Mouse (Mus musculus) forebrain, embryonic 11.5 days (tissue): Measurements from ENCODE around the gene Prdm5. TPM values are rescaled to one million over a fixed set of nuclear protein-coding genes. Genes with fewer than 3 reads are reported as not detected.

Experiments
- ATAC-seq: fragments of 200-750 bp; cut with Nextera tagmentation; replicated peaks from 2 replicates; pipeline ENCODE4 v1.8.0; 2017; ENCODE audit warnings: moderate TSS enrichment; ENCODE audit not compliant: low FRiP score
- DNase-seq: peaks from one replicate; pipeline ENCODE4 v3.0.0-alpha.2; 2017; ENCODE audit warnings: low spot score
- H3K27ac ChIP-seq: fragments of 300-500 bp; sonication (generic); 2 replicates; pipeline ENCODE4 v1.5.1; 2014; ENCODE audit warnings: low read depth, low read length
- H3K27me3 ChIP-seq: fragments of 300-500 bp; sonication (generic); 2 replicates; pipeline ENCODE4 v1.6.1; 2014; ENCODE audit warnings: mild to moderate bottlenecking, low read length, mixed read lengths; ENCODE audit not compliant: control insufficient read depth, insufficient read depth
- H3K36me3 ChIP-seq: fragments of 300-500 bp; sonication (generic); 2 replicates; pipeline ENCODE4 v1.6.1; 2014; ENCODE audit warnings: mild to moderate bottlenecking, low read length, moderate library complexity, mixed read lengths; ENCODE audit not compliant: control insufficient read depth, insufficient read depth
- H3K4me1 ChIP-seq: fragments of 300-500 bp; sonication (generic); replicated peaks from 2 replicates; pipeline ENCODE4 v1.6.1; 2014; ENCODE audit warnings: low read length, mixed read lengths; ENCODE audit not compliant: control insufficient read depth, insufficient read depth
- H3K4me2 ChIP-seq: fragments of 300-500 bp; sonication (generic); 2 replicates; pipeline ENCODE4 v1.6.1; 2014; ENCODE audit warnings: low read depth, mild to moderate bottlenecking, low read length, moderate library complexity, mixed read lengths; ENCODE audit not compliant: severe bottlenecking
- H3K4me3 ChIP-seq: fragments of 300-500 bp; sonication (generic); 2 replicates; pipeline ENCODE4 v1.5.1; 2014; ENCODE audit warnings: low read depth, low read length
- H3K9ac ChIP-seq: fragments of 300-500 bp; sonication (generic); 2 replicates; pipeline ENCODE4 v1.6.1; 2014; ENCODE audit warnings: low read length
- H3K9me3 ChIP-seq: fragments of 300-500 bp; sonication (generic); 2 replicates; pipeline ENCODE4 v1.6.1; 2016; ENCODE audit warnings: low read length, mixed read lengths; ENCODE audit not compliant: control insufficient read depth
- WGBS: fragments of 180-500 bp; shearing (Covaris S2); extraction: QIAGEN DNeasy Blood & Tissue Kit; methylation state at CpG from one replicate; pipeline ENCODE4 v1.1.7; 2014; 5-methylcytosine and 5-hydroxymethylcytosine counted together
- polyA plus RNA-seq: library from polyadenylated mRNA; unstranded; fragments of >200 nt; fragmentation: Nextera tagmentation; extraction: Ambion mirVana; gene quantifications from 2 replicates; pipeline ENCODE4 v1.2.1, GENCODE M21; 2014

Prdm5 gene
- polyA plus RNA-seq, 1 experiment from 2014 or later = 15.2 TPM

GRCm38 (mm10) chr6:65765057-65765456 is 13.7 kb upstream of the Prdm5 start:
- Histone ChIP-seq H3K9me3 (no peaks in the 10 kb centered on the region), H3K36me3 (no peaks in the 10 kb centered on the region), H3K4me2 (no peak overlapping the region), H3K9ac (no peak overlapping the region), H3K4me3 (no peak overlapping the region), H3K27ac (no peak overlapping the region), H3K27me3 (no peaks in the 10 kb centered on the region), H3K4me1 (no peaks in the 10 kb centered on the region)
- DNase-seq (no peak), ATAC-seq (0 out of 2 replicates have a peak, but pooled peaks have one; percentile 22)
- 20% methylated on average over 8 of the region's 8 CpGs for WGBS

GRCm38 (mm10) chr6:65765752-65766397 is 12.9 kb upstream of the Prdm5 start:
- Histone ChIP-seq H3K9me3 (no peaks in the 10 kb centered on the region), H3K27ac (no peak overlapping the region), H3K4me2 (no peak overlapping the region), H3K4me1 (no peaks in the 10 kb centered on the region), H3K27me3 (no peaks in the 10 kb centered on the region), H3K4me3 (no peak overlapping the region), H3K9ac (no peak overlapping the region), H3K36me3 (no peaks in the 10 kb centered on the region)
- ATAC-seq (0 out of 2 replicates have a peak, but pooled peaks have one; percentile 12), DNase-seq (no peak)
- 85% methylated on average over 13 of the region's 13 CpGs for WGBS

GRCm38 (mm10) chr6:65767911-65768310 is 10.9 kb upstream of the Prdm5 start:
- Histone ChIP-seq H3K9me3 (no peaks in the 10 kb centered on the region), H3K9ac (no peak overlapping the region), H3K4me1 (no peaks in the 10 kb centered on the region), H3K4me3 (no peak overlapping the region), H3K36me3 (no peaks in the 10 kb centered on the region), H3K27me3 (no peaks in the 10 kb centered on the region), H3K4me2 (no peak overlapping the region), H3K27ac (no peak overlapping the region)
- ATAC-seq (no peak; the same call in 1 of the 2 replicates), DNase-seq (no peak)
- WGBS = 85% methylated on average over 5 of the region's 5 CpGs

- ATAC-seq = no peak
- H3K36me3 ChIP-seq = no peaks in the 10 kb centered on the region
- WGBS = 89% methylated on average over 4 of the region's 4 CpGs
- no peak overlapping the region for H3K4me2 ChIP-seq
- no peaks in the 10 kb centered on the region for H3K9me3 ChIP-seq
- no peak overlapping the region for H3K9ac ChIP-seq
- DNase-seq = no peak
- no peaks in the 10 kb centered on the region for H3K27me3 ChIP-seq
- H3K4me3 ChIP-seq = no peak overlapping the region
- no peaks in the 10 kb centered on the region for H3K4me1 ChIP-seq
- no peak overlapping the region for H3K27ac ChIP-seq
Measured at GRCm38 (mm10) chr6:65773566-65773965, 5.2 kb upstream of the Prdm5 start.

GRCm38 (mm10) chr6:65779689-65780233 is 973 bp downstream of the Prdm5 start:
- H3K27ac ChIP-seq = no peak overlapping the region
- ATAC-seq (no peak), DNase-seq (no peak)
- H3K9ac ChIP-seq = peak overlapping the region; percentile 80
- H3K27me3 ChIP-seq = no peaks in the 10 kb centered on the region
- H3K4me3 ChIP-seq = peak overlapping the region; percentile 50; the same call in 1 of the 2 replicates
- WGBS = 87% methylated on average over 4 of the region's 4 CpGs
- H3K9me3 ChIP-seq = no peaks in the 10 kb centered on the region
- peak overlapping the region; percentile 67 for H3K4me2 ChIP-seq
- no peaks in the 10 kb centered on the region for H3K36me3 ChIP-seq
- no peaks in the 10 kb centered on the region; the same call in 1 of the 2 replicates for H3K4me1 ChIP-seq

- Histone ChIP-seq H3K27ac (no peak overlapping the region), H3K36me3 (no peaks in the 10 kb centered on the region), H3K9me3 (no peaks in the 10 kb centered on the region), H3K4me2 (no peak overlapping the region), H3K27me3 (no peaks in the 10 kb centered on the region), H3K4me1 (no peaks in the 10 kb centered on the region; the same call in 1 of the 2 replicates), H3K4me3 (no peak overlapping the region), H3K9ac (no peak overlapping the region)
- ATAC-seq (no peak), DNase-seq (no peak)
- WGBS = 91% methylated on average over 7 of the region's 7 CpGs
Measured at GRCm38 (mm10) chr6:65781441-65781840, 2.7 kb downstream of the Prdm5 start.

GRCm38 (mm10) chr6:65783670-65784069 is 4.9 kb downstream of the Prdm5 start:
- no peaks in the 10 kb centered on the region; the same call in 1 of the 2 replicates for H3K4me1 ChIP-seq
- H3K27me3 ChIP-seq = no peaks in the 10 kb centered on the region
- WGBS = 88% methylated on average over 1 of the region's 1 CpGs
- DNase-seq = no peak
- H3K4me3 ChIP-seq = no peak overlapping the region
- no peak overlapping the region for H3K9ac ChIP-seq
- no peak overlapping the region for H3K27ac ChIP-seq
- no peaks in the 10 kb centered on the region for H3K36me3 ChIP-seq
- ATAC-seq = no peak
- no peaks in the 10 kb centered on the region for H3K9me3 ChIP-seq
- H3K4me2 ChIP-seq = no peak overlapping the region

- Histone ChIP-seq H3K27me3 (no peaks in the 10 kb centered on the region), H3K9me3 (no peaks in the 10 kb centered on the region), H3K4me3 (no peak overlapping the region), H3K4me1 (no peaks in the 10 kb centered on the region), H3K27ac (no peak overlapping the region), H3K4me2 (no peak overlapping the region), H3K36me3 (no peaks in the 10 kb centered on the region), H3K9ac (no peak overlapping the region)
- ATAC-seq (no peak), DNase-seq (no peak)
- 81% methylated on average over 2 of the region's 2 CpGs for WGBS
Measured at GRCm38 (mm10) chr6:65792923-65793322, 14.1 kb downstream of the Prdm5 start.

GRCm38 (mm10) chr6:65796552-65796951 is 17.8 kb downstream of the Prdm5 start:
- H3K4me3 ChIP-seq = no peak overlapping the region
- ATAC-seq (no peak), DNase-seq (no peak)
- H3K4me2 ChIP-seq = no peak overlapping the region
- 78% methylated on average over 3 of the region's 3 CpGs for WGBS
- no peaks in the 10 kb centered on the region for H3K4me1 ChIP-seq
- H3K27me3 ChIP-seq = no peaks in the 10 kb centered on the region
- H3K9me3 ChIP-seq = no peaks in the 10 kb centered on the region
- H3K9ac ChIP-seq = no peak overlapping the region
- H3K27ac ChIP-seq = no peak overlapping the region
- H3K36me3 ChIP-seq = no peaks in the 10 kb centered on the region
